Mouse (Mus musculus) R1 (cell line): ENCODE data around the gene Prkcz.

Experiments
- DNase-seq: peaks from one replicate; pipeline ENCODE4 v3.0.0-alpha.2; 2018; ENCODE audit warnings: low read depth, low spot score

Prkcz gene

GRCm38 (mm10) chr4:155246691-155247105 lies 114.5 kb downstream of the Prkcz start:
- peak; percentile 20 for DNase-seq

- DNase-seq = no peak
Measured at GRCm38 (mm10) chr4:155245770-155246492, 115.2 kb downstream of the Prkcz start.

DNA sequence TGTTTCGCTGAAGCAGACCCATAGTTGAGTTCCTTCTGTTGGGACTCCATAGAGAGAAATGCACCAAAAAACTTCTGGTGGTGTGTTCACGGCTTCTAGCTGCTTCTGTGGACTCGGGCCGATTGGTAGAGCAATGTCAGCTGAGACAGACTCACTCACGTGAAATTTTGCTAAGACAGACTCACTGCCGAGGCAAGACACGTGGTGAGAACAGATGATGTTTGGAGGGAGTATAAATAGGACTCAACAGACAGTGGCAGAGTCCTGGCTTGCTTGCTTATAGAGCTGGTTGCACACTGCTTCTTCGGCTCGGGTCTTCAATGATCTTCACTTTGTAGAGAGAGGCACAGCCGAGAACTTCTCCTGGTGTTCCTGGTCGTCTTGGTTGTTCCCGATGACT lies 117.9 kb downstream of the Prkcz start:
- no peak for DNase-seq

DNA sequence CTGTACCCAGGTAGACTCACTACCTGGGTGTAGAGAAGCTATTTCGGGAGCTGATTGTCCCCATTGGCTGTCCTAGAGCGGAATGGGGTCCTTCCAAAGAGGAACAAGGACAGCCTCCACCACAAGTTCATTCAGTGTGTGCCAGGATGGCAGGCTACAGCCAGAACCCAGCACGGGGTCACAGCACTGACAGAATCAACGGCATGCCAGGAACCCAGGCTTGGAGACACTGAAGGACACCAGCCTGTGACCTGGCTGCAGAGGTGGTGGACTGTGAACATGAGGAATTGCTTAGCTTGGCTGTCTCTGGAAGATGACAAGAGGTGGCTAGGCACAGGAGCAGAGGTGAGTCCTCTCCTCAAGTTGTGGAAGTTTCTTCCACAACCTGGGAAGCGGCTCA lies 118.9 kb downstream of the Prkcz start:
- no peak for DNase-seq

GRCm38 (mm10) chr4:155241789-155242188 lies 119.4 kb downstream of the Prkcz start:
- no peak for DNase-seq

DNA sequence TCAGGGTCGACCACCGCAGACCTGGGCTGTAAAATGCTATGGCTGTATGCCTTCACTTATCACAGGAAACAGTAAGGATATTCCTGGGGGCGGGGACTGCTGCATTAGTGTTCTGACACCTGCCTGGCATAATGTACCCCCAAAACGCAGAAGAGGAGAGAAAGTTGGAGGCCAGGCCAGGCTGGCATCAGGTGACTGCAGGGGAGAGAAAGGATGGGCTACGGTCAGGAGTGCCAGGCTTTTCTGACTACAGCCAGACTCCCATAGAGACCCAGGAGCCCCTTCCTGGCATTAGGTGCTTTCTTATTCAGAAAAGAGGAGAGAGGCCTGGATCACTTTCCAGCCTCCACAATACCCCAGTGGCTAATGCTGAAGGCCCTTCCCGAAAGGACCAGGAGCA lies 121.7 kb downstream of the Prkcz start:
- DNase-seq = no peak

GRCm38 (mm10) chr4:155238276-155238675 lies 122.9 kb downstream of the Prkcz start:
- DNase-seq = no peak

DNA sequence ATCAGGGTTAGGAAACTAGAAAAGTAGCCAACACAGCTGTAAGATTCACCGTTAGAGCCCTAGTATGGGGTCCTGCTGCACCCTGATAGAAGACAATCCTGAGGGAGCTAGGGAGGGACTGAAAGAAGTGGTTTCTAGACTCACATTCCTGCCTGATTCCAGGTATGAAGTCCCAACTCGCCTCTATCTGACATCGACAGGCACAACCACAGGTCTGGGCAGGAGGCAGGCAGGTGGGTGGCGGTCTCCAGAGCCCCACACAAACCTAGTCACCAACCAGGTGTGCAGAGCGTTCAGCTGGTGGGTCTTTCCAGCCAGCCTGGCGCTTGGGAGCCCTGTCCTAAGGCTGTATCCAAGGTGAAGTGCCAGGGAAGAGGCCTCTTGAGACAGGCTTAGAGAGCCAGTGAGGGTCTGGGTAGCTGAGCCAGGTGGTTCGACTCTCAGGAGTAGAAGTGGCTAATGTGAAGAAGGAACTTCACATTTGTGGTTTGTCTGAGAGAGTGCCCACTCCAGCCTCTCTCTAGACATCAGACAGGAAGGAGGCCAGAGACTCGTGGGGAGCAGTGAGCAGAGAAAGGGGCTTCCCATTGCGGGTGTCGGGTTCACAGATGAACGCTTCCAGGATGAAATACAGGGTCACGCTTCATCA lies 124.3 kb downstream of the Prkcz start:
- DNase-seq = no peak

DNA sequence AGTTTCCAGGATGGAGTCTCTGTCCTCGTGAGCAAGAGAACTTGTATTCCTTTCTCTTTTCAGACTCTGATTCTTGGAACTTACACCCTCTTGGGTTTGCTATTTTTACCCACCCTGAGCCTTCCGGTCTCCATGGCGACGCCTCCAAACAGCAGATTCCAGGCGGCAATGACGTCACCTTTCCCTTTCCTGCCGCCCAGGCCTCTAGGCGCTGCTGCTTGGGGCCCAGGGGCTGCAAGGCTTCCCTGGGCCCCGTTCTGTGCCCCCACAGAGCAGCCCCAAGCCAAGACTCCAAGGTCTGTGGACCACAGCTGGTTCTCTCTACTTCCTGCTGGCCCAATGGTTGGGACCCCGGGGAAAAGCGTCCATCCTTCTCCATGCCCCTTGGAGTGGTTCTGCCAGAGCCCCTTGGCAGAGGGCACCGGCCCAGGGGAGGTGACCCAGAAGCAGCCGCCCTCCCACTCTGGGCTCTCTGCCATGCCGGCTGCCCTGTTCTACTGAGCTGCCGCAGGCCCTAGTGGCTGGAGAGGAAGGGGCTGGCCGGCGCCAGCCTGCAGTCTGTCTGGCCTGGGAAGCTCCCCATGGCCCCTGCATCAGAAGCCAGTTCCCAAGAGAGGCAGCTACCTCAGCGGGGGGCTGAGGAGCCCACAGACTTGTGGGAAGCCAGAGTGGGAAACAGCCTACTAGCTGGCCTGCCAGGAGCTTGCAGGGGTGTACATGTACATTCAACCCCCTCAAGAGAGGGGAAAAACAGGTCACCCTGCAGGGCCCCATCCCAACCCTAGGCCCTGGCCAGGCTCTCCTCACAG lies 125.6 kb downstream of the Prkcz start:
- DNase-seq = peak; percentile 89

GRCm38 (mm10) chr4:155234371-155235310 lies 126.5 kb downstream of the Prkcz start:
- DNase-seq = no peak

DNA sequence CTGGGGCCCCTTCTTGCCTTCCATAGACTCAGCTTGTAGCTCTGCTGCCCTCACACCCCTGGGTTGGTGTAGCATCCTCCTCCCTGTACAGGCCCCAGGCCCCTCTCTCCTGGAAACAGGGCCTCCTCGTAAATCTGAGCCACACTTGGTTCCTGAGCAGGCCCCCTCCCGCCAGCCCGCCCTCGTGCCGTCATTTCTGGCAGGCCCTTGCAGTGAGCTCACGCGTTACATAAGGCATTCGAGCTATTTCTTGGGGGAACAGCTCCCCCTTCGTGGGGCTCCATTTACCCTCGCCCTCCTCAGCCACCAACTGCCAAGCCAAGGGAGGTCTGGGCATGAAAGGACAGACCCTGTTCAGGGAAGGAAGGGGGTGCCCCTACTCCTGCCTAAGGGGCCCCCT lies 127.3 kb downstream of the Prkcz start:
- DNase-seq = no peak

GRCm38 (mm10) chr4:155228461-155228860 lies 132.7 kb downstream of the Prkcz start:
- DNase-seq = no peak

DNA sequence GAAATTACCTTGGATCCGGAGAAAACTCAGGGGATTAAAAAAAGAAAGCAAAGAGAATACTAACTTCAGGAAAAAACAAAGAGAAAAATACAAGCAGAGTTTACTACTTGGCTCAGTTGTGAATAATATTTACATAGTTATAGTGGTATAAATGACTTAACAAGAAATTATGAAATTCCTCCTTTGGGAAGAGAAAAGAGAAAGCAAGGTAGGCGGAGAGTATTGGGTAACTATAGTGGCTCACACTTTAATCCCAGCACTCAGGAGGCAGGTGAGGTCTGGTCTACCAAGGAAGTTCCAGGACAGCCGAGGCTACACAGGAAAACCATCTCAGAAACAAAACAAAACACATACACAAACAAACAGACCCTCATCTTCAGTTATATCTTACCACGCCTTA lies 133.2 kb downstream of the Prkcz start:
- DNase-seq = no peak

GRCm38 (mm10) chr4:155225918-155226317 lies 135.2 kb downstream of the Prkcz start:
- DNase-seq = no peak

DNA sequence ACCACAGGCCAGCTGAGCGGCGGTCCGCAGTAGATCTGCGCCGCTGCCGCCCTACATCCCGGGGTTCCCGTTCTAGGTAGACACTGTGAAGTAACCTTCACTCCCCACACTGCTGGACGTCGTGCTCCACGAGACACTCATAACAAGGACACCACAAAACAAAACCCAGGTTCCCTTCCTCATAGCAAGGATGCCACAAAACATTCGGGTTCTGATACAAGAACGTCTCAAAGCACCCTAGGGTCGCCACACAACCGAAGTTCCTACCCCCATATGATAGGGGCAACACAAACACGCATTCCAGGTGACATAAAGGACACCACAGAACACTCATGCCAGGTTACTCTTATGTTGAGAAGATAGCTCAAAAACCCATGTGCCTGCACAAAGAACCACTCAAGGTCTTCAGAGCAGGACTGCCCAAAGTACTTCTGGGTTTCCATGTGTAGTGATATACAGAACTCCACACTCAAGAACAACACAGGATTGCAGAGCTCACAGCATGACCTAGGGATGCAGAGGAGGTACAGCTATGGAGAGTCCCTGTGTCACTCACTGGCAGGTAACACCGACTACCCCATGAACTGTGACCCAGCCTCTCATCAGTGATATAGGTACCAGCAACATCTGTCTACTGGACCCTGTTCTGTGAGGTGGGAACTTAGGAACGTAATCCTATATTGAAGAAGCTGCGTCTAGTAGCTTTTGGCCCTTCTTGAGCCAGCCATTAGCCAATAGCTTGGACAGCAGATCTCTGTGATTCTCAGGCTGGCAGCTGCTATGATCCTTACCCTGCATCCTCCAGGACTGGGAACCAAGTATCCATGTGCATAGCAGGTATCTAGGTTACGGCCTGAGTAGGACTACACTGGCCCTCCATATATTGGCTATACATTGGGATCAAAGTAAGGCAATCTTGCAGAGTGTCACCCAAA lies 137.3 kb downstream of the Prkcz start:
- DNase-seq = no peak

DNA sequence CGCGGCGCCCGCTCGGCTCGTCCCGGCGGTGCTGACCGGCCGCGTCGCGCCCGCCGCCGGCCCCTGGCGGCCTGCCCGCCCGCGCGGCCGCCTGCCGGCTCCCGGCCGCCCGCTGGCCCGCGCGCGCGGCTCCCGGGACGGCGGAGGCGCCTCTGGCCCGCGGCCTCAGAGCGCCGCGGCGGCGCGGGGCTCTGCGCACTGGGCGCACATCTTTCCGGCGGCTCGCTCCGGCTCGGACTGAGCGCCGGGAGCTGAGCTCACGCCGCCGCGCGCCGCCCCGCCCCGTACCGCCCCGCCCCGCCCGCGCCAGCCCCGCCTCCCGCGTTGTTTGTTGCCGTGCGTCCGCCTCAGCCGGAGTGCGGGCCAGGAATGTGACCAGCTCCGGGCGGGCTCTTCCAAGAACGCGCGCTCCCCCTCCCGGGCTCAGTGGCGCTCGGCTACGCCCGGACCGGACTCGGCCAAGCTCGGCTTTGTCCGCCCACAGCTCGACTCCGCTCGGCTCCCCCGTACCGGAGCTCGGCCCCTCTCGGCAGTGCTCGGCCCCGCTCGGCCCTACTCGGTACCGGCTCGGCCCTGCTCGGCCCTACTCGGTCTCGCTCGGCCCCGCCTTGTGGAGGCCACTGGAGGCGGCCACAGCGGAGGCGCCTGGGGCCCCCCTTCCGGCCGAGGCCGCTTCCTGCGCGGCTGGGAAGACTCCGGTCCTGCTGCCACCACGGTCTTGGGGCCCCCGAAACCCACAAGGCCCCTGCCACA lies 138.1 kb downstream of the Prkcz start:
- DNase-seq = peak; percentile 91

- no peak for DNase-seq
Measured at GRCm38 (mm10) chr4:155222552-155222840, 138.7 kb downstream of the Prkcz start, which contains the start of gene Ski. Ski (minus strand) TSS chr4:155222592.

GRCm38 (mm10) chr4:155221599-155222551 lies 139.3 kb downstream of the Prkcz start:
- peak; percentile 72 for DNase-seq

- no peak for DNase-seq
Measured at GRCm38 (mm10) chr4:155221106-155221505, 140.1 kb downstream of the Prkcz start.
